Mouse (Mus musculus) Patski (cell line): ENCODE results near the gene Foxp2. TPM values are rescaled to one million over a fixed set of nuclear protein-coding genes. Genes with fewer than 3 reads are reported as not detected.

Source experiments
- ATAC-seq: fragments of 100-300 bp; one replicate; pipeline ENCODE4 v1.8.0; 2021
- CTCF ChIA-PET: fragments of 350-600 bp; sonication (Branson Sonifier 250); formaldehyde crosslinking; loops from one replicate; lab custom pipeline; 2022; ENCODE audit warnings: inconsistent platforms; lab: Charles Lee
- POLR2A ChIA-PET: fragments of 350-600 bp; sonication (Branson Sonifier 250); formaldehyde crosslinking; loops from one replicate; lab custom pipeline; 2022; ENCODE audit warnings: antibody characterized with exemption, inconsistent platforms; lab: Charles Lee
- DNase-seq: peaks from one replicate; pipeline ENCODE4 v3.0.0-alpha.2; 2011; ENCODE audit warnings: low read depth, low spot score
- H3K27me3 ChIP-seq: fragments of 371-371 bp; one replicate; pipeline ENCODE4 v1.5.1; 2021
- CTCF ChIP-seq: fragments of 100-300 bp; IDR thresholded peaks from one replicate; pipeline ENCODE4 v1.5.1; 2021
- in situ Hi-C: fragments of 300-500 bp; cut with MboI; formaldehyde crosslinking; loops from 3 replicates; pipeline ENCODE4 v1.11.1; 2018; ENCODE audit warnings: low pct_unique_long_range_greater_than_20kb, mixed read lengths
- polyA plus RNA-seq: library from polyadenylated mRNA; unstranded; gene quantifications from one replicate; pipeline ENCODE4 v1.2.3, GENCODE M21; 2021

Gene Foxp2
- polyA plus RNA-seq, 1 experiment from 2014 or later: not detected

DNA sequence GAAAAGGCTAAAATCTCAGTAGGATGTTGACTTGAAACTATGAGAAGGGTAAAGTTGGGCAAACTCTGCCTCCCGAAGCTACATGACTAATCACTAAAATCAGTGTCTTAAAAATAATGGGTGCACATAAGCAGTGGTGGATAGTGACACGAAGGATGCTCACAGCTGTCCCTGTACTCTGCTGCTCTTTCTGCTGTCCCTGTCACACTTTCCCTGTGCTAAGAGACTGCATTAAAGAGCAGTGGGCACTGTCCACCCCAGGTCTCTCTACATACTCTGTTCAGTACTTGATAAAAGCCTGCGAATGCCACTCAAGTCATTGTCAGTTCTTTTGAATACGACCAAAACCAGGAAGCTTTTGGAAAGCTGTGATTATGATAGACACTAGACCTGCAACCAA is 469.7 kb downstream of the Foxp2 start:
- DNase-seq (no peak), ATAC-seq (no peak)
- in situ Hi-C loops: no loop called here
- no peak for TF ChIP-seq CTCF
- ChIA-PET CTCF (no interaction called here), POLR2A (no interaction called here)
- peaks cover 31% of the 10 kb centered on the region for H3K27me3 ChIP-seq

DNA sequence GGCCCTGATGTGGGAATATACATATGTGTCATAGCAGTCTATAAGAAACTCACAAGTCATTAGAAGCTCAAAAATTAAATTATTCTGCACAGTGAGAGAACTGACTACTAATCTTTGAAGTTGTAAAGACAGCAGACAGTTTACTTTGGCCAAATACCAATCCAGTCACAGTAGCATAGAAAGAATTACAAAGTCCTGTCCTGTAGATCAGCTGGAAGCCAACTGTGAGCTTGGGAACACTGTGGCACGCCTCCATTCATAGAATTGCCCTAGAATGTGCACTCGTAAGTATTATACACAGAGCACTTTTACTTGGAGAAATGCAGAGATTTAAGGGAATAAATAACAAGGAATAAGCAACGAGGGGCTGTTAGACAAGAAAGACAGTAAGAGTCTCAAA is 472.5 kb downstream of the Foxp2 start:
- in situ Hi-C loops: no loop called here
- H3K27me3 ChIP-seq: peaks cover 10% of the 10 kb centered on the region
- ChIA-PET CTCF (no interaction called here), POLR2A (no interaction called here)
- no peak for TF ChIP-seq CTCF
- no peak for DNase-seq
- no peak for ATAC-seq

- ATAC-seq: no peak
- ChIA-PET CTCF (interaction anchor here (0.9 kb wide), 1 partner anchor 13 kb away, joined by 3 read pairs; no protein-coding TSS in a partner anchor), POLR2A (no interaction called here)
- no peak for DNase-seq
- peaks cover 12% of the 10 kb centered on the region for H3K27me3 ChIP-seq
- TF ChIP-seq CTCF: no peak
- in situ Hi-C loops: no loop called here
These were observed 477.1 kb downstream of the Foxp2 start for GRCm38 (mm10) chr6:15378261-15378660.

DNA sequence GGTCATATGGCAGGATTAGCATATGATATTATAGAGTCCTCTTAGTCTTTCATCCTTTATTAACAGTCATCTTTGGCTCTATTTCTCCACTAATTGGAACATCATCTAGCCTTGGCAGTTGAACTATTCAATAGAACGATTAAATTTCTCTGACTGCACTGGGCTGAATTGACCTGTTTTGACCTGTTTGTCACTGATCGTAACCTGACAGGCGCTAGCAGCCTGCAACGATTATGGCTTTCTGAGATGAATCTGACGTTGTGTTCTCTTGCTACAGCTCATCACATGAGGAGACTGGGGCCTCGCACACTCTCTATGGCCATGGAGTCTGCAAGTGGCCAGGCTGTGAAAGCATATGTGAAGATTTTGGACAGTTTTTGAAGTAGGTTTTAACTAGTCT is 495.3 kb downstream of the Foxp2 start:
- CTCF ChIA-PET: no interaction called here
- POLR2A ChIA-PET: no interaction called here
- TF ChIP-seq CTCF: no peak

GRCm38 (mm10) chr6:15397485-15397884 is 496.3 kb downstream of the Foxp2 start:
- DNase-seq: no peak
- in situ Hi-C loops: no loop called here
- TF ChIP-seq CTCF: no peak
- ATAC-seq: no peak
- POLR2A ChIA-PET: no interaction called here
- peaks cover 46% of the 10 kb centered on the region for H3K27me3 ChIP-seq
- CTCF ChIA-PET: no interaction called here

More for the DNA sequence above, 495.3 kb downstream of the Foxp2 start:
- in situ Hi-C loops: no loop called here
- ATAC-seq (no peak), DNase-seq (no peak)
- peaks cover 42% of the 10 kb centered on the region for H3K27me3 ChIP-seq

DNA sequence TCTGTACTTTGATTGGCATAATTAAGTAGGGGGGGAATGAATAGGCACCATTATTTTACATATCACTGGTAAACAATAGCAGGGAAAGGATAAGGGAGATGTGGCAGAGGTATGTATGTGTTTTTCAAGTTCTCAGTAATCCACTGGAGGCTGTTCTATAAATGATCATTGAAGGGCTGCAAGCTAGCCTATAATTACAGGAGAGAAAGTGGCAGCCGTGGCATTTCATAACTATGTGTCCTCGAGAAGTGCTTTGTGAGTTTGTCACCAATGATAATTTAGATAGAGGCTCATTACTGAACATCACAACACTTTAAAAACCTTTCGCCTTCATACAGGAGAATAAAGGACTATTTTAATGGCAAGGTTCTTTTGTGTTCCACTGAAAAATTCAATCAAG is 500.0 kb downstream of the Foxp2 start:
- ATAC-seq: no peak
- DNase-seq: no peak
- in situ Hi-C loops: no loop called here
- CTCF ChIA-PET: no interaction called here
- peaks cover 50% of the 10 kb centered on the region for H3K27me3 ChIP-seq
- POLR2A ChIA-PET: no interaction called here
- TF ChIP-seq CTCF: no peak

DNA sequence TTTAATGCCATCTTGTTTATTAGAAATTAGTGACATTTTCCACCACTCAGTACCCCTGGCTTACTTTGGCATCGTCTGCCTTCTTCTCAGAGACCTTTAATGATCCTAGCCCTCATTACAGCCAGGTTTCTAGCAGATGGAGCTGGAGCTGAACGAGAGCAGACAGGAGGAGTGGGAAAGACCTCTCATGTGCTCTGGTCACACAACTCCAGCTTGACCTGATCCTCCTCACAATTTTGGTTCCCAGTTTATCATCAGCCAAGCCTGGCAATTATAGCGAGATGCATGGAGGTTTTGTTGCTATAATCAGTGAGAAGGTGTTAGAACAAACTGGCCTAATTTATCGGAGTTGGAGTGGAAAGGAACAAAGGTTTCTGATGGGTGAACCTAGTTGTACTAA is 500.9 kb downstream of the Foxp2 start:
- in situ Hi-C loops: no loop called here
- no peak for TF ChIP-seq CTCF
- no peak for ATAC-seq
- POLR2A ChIA-PET: interaction anchor here (0.6 to 1.8 kb wide), 2 partner anchors 10 to 327 kb away, joined by 3 to 4 read pairs; no protein-coding TSS in a partner anchor
- H3K27me3 ChIP-seq: peaks cover 49% of the 10 kb centered on the region
- CTCF ChIA-PET: no interaction called here
- DNase-seq: no peak

DNA sequence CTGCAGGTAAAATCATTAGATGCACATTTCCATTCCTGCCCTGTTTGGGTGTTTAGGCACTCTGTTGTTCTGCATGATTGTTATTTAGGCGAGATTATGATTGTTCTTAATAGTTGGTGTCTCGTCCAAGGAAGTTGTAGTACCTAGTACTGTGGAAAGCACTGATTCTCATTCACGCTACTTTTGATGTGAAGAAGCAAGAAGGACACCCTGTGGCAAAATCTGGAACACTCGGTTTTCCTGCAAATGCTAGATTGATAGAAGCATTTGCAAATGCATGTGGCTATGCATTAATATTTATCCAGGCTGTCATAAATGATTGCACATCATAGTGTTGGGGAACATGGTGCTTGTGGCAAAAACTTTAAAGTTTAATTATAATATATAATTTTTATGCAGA is 514.0 kb downstream of the Foxp2 start:
- ChIA-PET POLR2A (interaction anchor here (0.5 kb wide), 1 partner anchor 26 kb away, joined by 3 read pairs; no protein-coding TSS in a partner anchor), CTCF (interaction anchor here (1.5 kb wide), 1 partner anchor 10 kb away, joined by 4 read pairs; no protein-coding TSS in a partner anchor)
- peaks cover 37% of the 10 kb centered on the region for H3K27me3 ChIP-seq
- in situ Hi-C loops: no loop called here
- no peak for ATAC-seq
- no peak for TF ChIP-seq CTCF
- DNase-seq: no peak

GRCm38 (mm10) chr6:15459701-15460100 is 558.6 kb downstream of the Foxp2 start:
- in situ Hi-C loops: no loop called here
- ATAC-seq (no peak), DNase-seq (no peak)
- TF ChIP-seq CTCF: no peak
- ChIA-PET CTCF (interaction anchor here (1.3 to 1.4 kb wide), 2 partner anchors 9 to 140 kb away, joined by 3 to 6 read pairs; no protein-coding TSS in a partner anchor), POLR2A (interaction anchor here (0.7 kb wide), 1 partner anchor 9 kb away, joined by 4 read pairs; no protein-coding TSS in a partner anchor)
- H3K27me3 ChIP-seq: peaks cover 5% of the 10 kb centered on the region

DNA sequence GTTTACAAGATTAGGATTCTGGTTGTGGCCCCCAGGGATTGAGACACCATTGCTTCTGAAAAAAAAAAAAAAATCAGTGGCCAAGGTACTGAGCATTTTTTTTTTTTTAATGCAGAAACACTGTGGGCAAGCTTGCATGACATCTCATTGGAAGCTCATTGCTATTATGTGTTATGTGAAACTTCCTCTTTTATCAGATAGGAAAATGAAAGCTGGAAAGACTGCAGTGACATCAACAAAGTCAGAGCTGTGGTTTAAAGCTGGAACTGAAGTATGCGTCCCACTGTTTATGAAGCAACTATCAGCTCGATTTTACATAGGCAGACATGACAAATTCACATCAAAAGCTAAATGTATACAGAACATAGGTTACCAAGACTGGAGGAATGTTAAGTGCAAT is 562.2 kb downstream of the Foxp2 start:
- H3K27me3 ChIP-seq: peaks cover 5% of the 10 kb centered on the region
- TF ChIP-seq CTCF: no peak
- DNase-seq: no peak
- POLR2A ChIA-PET: no interaction called here
- ATAC-seq: no peak
- in situ Hi-C loops: no loop called here
- CTCF ChIA-PET: interaction anchor here (0.8 to 1.0 kb wide), 3 partner anchors 15 to 680 kb away, joined by 3 read pairs; no protein-coding TSS in a partner anchor

DNA sequence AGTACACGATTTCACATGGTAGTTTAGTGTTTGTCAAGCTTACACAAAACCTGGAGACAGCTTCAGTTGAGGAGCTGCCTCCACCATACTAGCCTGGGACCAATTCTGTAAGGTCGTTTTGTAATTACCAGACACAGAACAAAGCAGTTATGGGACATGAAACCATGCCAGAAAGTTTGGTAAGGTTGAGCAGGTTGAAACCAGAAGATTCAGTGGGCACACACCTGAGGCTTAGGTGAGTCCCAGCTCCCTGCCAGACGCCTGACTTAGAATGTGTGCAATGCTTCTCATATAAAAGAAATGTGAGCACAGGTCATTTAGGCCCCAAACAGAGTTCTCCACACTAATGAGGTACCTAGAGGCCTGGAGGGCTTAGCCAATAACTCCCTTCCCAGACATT is 564.3 kb downstream of the Foxp2 start:
- peaks cover 4% of the 10 kb centered on the region for H3K27me3 ChIP-seq
- ATAC-seq: no peak
- in situ Hi-C loops: no loop called here
- ChIA-PET POLR2A (no interaction called here), CTCF (no interaction called here)
- no peak for TF ChIP-seq CTCF
- no peak for DNase-seq

- DNase-seq (no peak), ATAC-seq (no peak)
- CTCF ChIA-PET: no interaction called here
- POLR2A ChIA-PET: no interaction called here
- in situ Hi-C loops: no loop called here
- TF ChIP-seq CTCF: no peak
- peaks cover 4% of the 10 kb centered on the region for H3K27me3 ChIP-seq
These were observed 565.5 kb downstream of the Foxp2 start for GRCm38 (mm10) chr6:15466634-15467033.
